Mouse (Mus musculus): ENCODE data around the gene Ccnl2. TPM values are rescaled to one million over a fixed set of nuclear protein-coding genes. Genes with fewer than 3 reads are reported as not detected.

Ccnl2 gene
- polyA plus RNA-seq, 1 experiment from 2014 or later = 155 TPM

DNA sequence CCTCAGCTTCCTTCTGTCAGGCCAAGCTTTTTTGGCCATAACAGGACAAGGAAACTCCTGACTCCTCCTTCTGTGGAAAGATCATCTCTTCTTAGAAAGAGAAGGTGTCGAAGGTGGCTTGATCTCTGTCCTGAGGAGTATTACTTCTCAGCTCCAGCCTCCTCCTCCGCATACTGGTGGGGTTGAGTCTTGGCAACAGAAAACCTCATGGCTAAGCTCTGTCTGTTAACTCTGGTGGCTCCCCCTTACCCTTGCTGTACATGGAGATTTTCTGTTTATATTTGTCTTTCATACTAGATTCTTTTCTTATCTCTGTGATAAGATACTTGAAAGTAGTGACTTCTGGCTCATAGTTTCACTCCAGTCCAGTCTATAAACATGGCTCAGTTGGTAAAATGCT is 18.6 kb upstream of the Ccnl2 start:
- no peak overlapping the region for H3K4me3 ChIP-seq
- H3K4me2 ChIP-seq = no peak overlapping the region
- ATAC-seq (ENCODE audit: low read depth) = no peak
- no peaks in the 10 kb centered on the region for H3K9me3 ChIP-seq
- no peaks in the 10 kb centered on the region for H3K27me3 ChIP-seq
- 83% methylated on average over 2 of the region's 2 CpGs for WGBS
- H3K36me3 ChIP-seq = no peaks in the 10 kb centered on the region
- H3K4me1 ChIP-seq (replicated peaks) = no peaks in the 10 kb centered on the region
- H3K9ac ChIP-seq = no peak overlapping the region
- H3K27ac ChIP-seq (replicated peaks) = no peak overlapping the region

DNA sequence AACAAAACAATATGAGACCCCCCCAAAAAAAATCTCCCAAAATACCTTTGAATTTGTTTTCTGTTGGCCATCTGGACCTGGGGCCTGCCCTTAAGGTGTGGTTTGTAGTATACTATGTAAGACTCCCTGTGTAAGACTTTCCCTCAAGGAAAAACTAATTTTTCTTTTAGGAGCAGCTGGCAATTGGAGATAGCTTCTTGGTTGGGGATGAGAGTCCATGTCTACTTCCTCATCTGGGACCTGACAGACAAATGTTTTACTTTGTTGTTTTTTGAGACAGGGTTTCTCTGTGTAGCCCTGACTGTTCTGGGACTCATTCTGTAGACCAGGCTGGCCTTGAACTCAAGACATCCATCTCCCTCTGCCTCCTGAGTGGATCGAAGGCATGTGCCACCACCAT is 10.2 kb upstream of the Ccnl2 start:
- H3K27ac ChIP-seq (replicated peaks) = no peak overlapping the region
- H3K4me2 ChIP-seq = no peak overlapping the region
- no peak overlapping the region for H3K4me3 ChIP-seq
- ATAC-seq (ENCODE audit: low read depth) = no peak
- no peaks in the 10 kb centered on the region for H3K27me3 ChIP-seq
- H3K9ac ChIP-seq = no peak overlapping the region
- no peaks in the 10 kb centered on the region for H3K9me3 ChIP-seq
- WGBS = 93% methylated on average over 1 of the region's 1 CpGs
- peaks cover 25% of the 10 kb centered on the region for H3K4me1 ChIP-seq (replicated peaks)
- H3K36me3 ChIP-seq = peaks cover 13% of the 10 kb centered on the region

DNA sequence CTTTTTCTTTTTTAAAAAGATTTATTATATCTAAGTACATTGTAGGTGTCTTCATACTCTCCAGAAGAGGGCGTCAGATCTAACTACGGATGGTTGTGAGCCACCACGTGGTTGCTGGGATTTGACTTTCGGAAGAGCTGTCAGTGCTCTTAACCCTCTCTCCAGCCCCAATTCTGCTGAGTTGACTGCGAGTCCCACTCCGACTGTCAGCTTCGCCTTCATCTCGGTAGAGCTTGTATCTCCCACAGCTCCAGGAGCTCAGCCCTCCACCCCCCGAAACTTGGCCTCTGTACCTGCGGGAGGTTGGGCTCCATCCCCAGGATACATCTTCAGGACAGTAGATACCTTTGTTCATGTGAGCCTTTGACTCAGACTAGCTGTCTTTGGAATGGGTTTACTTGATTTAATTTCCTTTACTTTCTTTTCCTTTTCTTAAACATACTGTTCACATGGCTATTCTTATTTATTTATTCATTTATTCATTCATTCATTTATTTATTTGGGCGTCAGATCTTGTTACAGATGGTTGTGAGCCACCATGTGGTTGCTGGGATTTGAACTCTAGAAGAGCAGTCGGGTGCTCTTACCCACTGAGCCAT is 9.4 kb upstream of the Ccnl2 start, which contains the start of gene Mrpl20:
Gene Mrpl20, plus strand, starts transcription at position 138 of the 599 bp plus-strand sequence.
- H3K36me3 ChIP-seq = peaks cover 18% of the 10 kb centered on the region
- peak within 1 kb of the TSS; percentile 70 for H3K27ac ChIP-seq (replicated peaks)
- H3K4me1 ChIP-seq (replicated peaks) = peaks cover 25% of the 10 kb centered on the region
- peak within 1 kb of the TSS; percentile 70 for H3K4me3 ChIP-seq
- peak within 1 kb of the TSS; percentile 80 for H3K4me2 ChIP-seq
- WGBS = 18% methylated on average over 12 of the region's 12 CpGs
- H3K9me3 ChIP-seq = no peaks in the 10 kb centered on the region
- H3K27me3 ChIP-seq = no peaks in the 10 kb centered on the region
- ATAC-seq (ENCODE audit: low read depth) = no peak; the same call in 1 of the 2 replicates
- H3K9ac ChIP-seq = peak within 1 kb of the TSS; percentile 81

DNA sequence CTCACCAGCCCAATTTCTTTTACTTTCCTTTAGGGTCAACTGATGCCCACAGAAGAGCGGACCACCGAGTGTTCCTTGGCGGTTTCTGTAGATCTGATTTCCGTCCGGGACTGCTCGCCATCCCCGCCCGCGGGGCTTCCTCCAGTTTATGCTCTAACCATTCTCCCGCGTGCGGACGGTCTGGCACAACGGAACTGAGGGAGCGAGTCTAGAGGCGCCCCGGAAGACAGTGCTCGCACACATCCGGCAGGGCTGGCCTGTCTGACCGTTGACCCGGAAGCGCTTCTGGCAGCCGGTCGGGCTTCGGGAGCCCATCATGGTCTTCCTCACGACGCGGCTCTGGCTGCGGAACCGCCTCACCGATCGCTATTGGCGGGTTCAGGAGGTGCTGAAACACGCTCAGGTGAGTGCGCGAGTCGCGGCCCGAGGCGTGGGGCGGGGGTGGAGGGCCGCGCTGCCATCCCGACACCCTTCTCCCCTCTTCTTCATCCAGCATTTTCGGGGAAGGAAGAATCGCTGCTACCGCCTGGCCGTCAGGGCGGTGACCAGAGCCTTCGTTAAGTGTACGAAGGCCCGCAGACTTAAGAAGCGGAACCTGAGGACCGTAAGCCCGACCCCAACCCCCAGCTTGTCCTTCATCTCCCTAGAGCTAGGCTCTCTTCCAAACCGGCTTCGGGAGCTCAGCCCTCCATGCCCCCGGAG is 8.8 kb upstream of the Ccnl2 start:
- peak overlapping the region; percentile 70 for H3K4me3 ChIP-seq
- under 1% methylated on average over 58 of the region's 58 CpGs for WGBS
- H3K27me3 ChIP-seq = no peaks in the 10 kb centered on the region
- peak overlapping the region; percentile 81 for H3K9ac ChIP-seq
- no peaks in the 10 kb centered on the region for H3K9me3 ChIP-seq
- ATAC-seq (ENCODE audit: low read depth) = peak; percentile 96
- peaks cover 25% of the 10 kb centered on the region for H3K4me1 ChIP-seq (replicated peaks)
- peak overlapping the region; percentile 70 for H3K27ac ChIP-seq (replicated peaks)
- H3K4me2 ChIP-seq = peak overlapping the region; percentile 80
- H3K36me3 ChIP-seq = peaks cover 25% of the 10 kb centered on the region

DNA sequence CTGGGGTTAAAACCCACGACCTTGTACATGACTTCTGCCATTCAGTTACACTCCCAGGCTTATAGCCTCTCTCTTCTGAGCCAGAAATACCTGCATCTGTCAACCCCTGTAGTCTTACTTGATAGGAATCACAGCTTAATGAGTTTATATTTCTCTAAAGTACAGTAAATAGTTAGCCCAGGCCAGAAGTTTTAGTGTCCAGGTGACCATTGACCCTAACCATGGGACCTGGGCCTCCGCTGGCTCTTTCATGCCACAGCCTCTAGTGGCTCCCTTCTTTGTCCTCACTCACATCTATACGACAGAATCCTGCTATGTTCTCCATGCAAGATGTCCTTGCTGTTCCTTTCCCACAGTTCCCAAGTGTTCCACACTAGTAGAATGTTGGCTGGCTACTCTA is 4.4 kb upstream of the Ccnl2 start:
- H3K27ac ChIP-seq (replicated peaks) = no peak overlapping the region
- H3K4me1 ChIP-seq (replicated peaks) = peaks cover 32% of the 10 kb centered on the region
- H3K9me3 ChIP-seq = no peaks in the 10 kb centered on the region
- no peak overlapping the region for H3K9ac ChIP-seq
- H3K36me3 ChIP-seq = peaks cover 50% of the 10 kb centered on the region
- no peak overlapping the region for H3K4me3 ChIP-seq
- H3K4me2 ChIP-seq = no peak overlapping the region
- no peaks in the 10 kb centered on the region for H3K27me3 ChIP-seq
- no peak for ATAC-seq (ENCODE audit: low read depth)
- WGBS = 90% methylated on average over 3 of the region's 3 CpGs

DNA sequence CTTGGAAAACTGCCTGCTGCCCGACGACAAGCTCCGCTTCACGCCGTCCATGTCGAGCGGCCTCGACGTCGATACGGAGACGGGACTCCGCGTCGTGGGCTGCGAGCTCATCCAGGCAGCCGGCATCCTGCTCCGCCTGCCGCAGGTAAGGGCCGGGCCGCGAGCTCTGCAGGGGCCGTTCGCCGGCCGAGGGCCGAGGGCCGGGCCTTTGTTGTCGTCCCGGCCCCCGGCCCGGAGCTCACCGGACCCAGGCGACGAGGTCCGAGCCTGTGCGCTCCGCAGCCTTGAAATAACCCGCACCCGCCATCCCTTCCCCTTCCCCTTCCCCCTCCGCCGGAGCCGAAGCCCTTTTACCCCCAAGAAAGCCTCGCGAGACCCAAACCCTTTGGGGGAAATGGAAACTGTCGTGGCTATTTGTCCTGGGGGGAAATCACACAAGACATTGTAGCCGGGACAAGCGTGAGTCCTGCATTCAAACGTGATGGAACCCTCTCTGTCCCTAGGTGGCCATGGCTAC is 434 bp downstream of the Ccnl2 start:
- Histone ChIP-seq H3K9ac (peak overlapping the region; percentile 99), H3K36me3 (peaks cover 68% of the 10 kb centered on the region), H3K27me3 (no peaks in the 10 kb centered on the region), H3K27ac (replicated peaks) (peak overlapping the region; percentile 92), H3K9me3 (no peaks in the 10 kb centered on the region), H3K4me2 (peak overlapping the region; percentile 95), H3K4me1 (replicated peaks) (peaks cover 29% of the 10 kb centered on the region), H3K4me3 (peak overlapping the region; percentile 100)
- under 1% methylated on average over 49 of the region's 49 CpGs for WGBS
- peak; percentile 55 for ATAC-seq (ENCODE audit: low read depth)

DNA sequence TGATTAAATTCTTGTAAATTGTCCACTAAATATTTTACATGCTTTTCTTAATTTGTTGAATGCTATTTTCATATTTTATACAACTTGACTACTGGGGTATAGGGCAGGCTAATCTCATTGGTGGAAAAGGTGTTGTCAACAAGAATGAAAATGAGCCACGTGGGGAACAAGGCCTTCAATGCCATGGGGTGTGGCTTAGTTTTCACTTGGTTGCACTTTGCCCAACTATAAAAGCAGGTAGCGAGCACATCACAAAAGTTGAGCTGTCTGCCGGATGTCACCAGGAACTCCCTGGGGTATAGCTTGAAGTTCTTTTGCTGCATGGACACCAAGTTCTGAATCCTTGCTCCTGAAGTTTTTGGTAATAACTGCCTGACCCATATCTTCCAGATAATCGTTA is 5.2 kb downstream of the Ccnl2 start:
- no peak overlapping the region for H3K4me2 ChIP-seq
- no peak for ATAC-seq (ENCODE audit: low read depth)
- no peak overlapping the region for H3K9ac ChIP-seq
- peaks cover 20% of the 10 kb centered on the region for H3K4me1 ChIP-seq (replicated peaks)
- 79% methylated on average over 4 of the region's 4 CpGs for WGBS
- no peak overlapping the region for H3K27ac ChIP-seq (replicated peaks)
- no peaks in the 10 kb centered on the region for H3K9me3 ChIP-seq
- no peak overlapping the region for H3K4me3 ChIP-seq
- H3K27me3 ChIP-seq = no peaks in the 10 kb centered on the region
- peaks cover 83% of the 10 kb centered on the region for H3K36me3 ChIP-seq

DNA sequence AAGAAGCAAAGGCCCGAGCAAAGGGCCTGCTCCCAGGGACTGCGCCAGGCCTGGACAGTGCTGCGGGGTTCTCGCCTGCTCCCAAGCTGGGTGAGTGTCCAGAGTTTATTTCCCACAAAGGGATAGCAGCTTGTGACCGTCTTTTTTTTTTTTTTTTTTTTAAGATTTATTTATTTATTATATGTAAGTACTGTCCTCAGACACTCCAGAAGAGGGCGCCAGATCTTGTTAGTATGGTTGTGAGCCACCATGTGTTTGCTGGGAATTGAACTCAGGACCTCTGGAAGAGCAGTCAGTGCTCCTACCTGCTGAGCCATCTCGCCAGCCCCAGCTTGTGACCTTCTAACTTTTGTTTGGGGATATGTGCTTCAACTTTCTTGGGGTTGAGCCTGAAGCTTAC is 8.7 kb downstream of the Ccnl2 start:
- no peak overlapping the region for H3K27ac ChIP-seq (replicated peaks)
- H3K4me2 ChIP-seq = no peak overlapping the region
- WGBS = 84% methylated on average over 7 of the region's 7 CpGs
- H3K36me3 ChIP-seq = peaks cover 95% of the 10 kb centered on the region
- H3K4me1 ChIP-seq (replicated peaks) = no peaks in the 10 kb centered on the region
- no peaks in the 10 kb centered on the region for H3K27me3 ChIP-seq
- H3K9me3 ChIP-seq = no peaks in the 10 kb centered on the region
- ATAC-seq (ENCODE audit: low read depth) = no peak
- no peak overlapping the region for H3K9ac ChIP-seq
- no peak overlapping the region for H3K4me3 ChIP-seq

DNA sequence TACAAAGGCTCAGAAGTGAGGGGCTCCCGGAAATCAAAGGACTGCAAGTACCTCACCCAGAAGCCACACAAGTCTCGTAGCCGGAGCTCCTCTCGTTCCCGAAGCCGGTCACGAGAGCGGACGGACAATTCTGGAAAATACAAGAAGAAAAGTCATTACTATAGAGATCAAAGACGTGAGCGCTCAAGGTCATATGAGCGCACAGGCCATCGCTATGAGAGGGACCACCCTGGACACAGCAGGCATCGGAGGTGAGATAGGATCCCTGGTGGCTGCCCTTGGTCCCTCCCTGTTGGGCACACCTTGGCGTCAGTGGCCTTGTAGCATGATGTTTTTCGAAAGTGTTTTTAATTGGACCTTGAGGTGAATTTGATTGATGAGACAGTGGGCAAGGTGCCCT is 11.2 kb downstream of the Ccnl2 start:
- no peaks in the 10 kb centered on the region for H3K4me1 ChIP-seq (replicated peaks)
- peaks cover 94% of the 10 kb centered on the region for H3K36me3 ChIP-seq
- no peak overlapping the region for H3K4me3 ChIP-seq
- no peak overlapping the region for H3K9ac ChIP-seq
- H3K27me3 ChIP-seq = no peaks in the 10 kb centered on the region
- no peak overlapping the region for H3K27ac ChIP-seq (replicated peaks)
- WGBS = 94% methylated on average over 16 of the region's 16 CpGs
- ATAC-seq (ENCODE audit: low read depth) = no peak
- H3K9me3 ChIP-seq = no peaks in the 10 kb centered on the region
- no peak overlapping the region for H3K4me2 ChIP-seq

DNA sequence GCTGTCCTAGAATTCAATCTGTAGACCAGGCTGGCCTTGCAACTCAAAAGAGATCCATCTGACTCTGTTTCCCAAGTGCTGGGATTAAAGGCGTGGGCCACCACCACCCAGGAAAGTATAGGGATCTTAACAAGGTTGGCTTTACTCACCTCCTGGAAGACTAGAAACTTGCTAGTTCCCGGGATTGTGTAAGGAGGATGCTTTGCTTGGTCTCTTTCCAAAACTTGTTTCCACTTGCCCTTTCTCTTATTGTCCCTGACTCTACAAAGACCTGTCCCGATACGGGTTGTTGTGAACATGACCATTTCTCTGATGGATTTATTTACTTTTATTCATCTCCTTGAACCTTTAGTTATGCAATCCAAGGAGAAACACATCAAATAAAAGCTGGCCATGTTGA is 17.6 kb downstream of the Ccnl2 start:
- no peaks in the 10 kb centered on the region for H3K9me3 ChIP-seq
- no peak overlapping the region for H3K27ac ChIP-seq (replicated peaks)
- H3K27me3 ChIP-seq = no peaks in the 10 kb centered on the region
- H3K4me1 ChIP-seq (replicated peaks) = peaks cover 33% of the 10 kb centered on the region
- H3K4me2 ChIP-seq = no peak overlapping the region
- ATAC-seq (ENCODE audit: low read depth) = no peak
- no peak overlapping the region for H3K4me3 ChIP-seq
- WGBS = 94% methylated on average over 4 of the region's 4 CpGs
- no peak overlapping the region for H3K9ac ChIP-seq
- H3K36me3 ChIP-seq = peaks cover 43% of the 10 kb centered on the region

DNA sequence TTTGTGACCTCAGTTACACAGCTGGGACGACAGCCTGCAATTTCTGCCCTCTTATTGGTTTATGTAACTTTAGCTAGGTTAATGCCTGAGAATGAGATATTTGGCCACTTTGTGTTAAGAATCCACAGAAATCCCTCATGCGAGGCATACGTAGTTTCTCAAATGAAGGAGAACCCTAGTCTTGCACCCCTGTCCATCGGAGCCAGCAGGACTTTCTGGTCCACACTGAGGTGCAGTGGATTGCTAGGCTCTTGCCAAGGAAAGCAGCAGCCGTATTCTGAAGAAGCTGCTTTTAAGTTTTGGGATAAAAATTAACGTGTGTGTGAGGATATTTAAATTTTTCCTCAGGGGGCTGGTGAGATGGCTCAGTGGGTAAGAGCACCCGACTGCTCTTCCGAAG is 18.3 kb downstream of the Ccnl2 start:
- Histone ChIP-seq H3K4me2 (peak overlapping the region; percentile 100), H3K36me3 (peaks cover 36% of the 10 kb centered on the region), H3K9ac (peak overlapping the region; percentile 41; the same call in 1 of the 2 replicates), H3K4me1 (replicated peaks) (peaks cover 33% of the 10 kb centered on the region), H3K27ac (replicated peaks) (peak overlapping the region; percentile 85), H3K27me3 (no peaks in the 10 kb centered on the region), H3K9me3 (no peaks in the 10 kb centered on the region), H3K4me3 (peak overlapping the region; percentile 94)
- 57% methylated on average over 8 of the region's 8 CpGs for WGBS
- no peak for ATAC-seq (ENCODE audit: low read depth)

DNA sequence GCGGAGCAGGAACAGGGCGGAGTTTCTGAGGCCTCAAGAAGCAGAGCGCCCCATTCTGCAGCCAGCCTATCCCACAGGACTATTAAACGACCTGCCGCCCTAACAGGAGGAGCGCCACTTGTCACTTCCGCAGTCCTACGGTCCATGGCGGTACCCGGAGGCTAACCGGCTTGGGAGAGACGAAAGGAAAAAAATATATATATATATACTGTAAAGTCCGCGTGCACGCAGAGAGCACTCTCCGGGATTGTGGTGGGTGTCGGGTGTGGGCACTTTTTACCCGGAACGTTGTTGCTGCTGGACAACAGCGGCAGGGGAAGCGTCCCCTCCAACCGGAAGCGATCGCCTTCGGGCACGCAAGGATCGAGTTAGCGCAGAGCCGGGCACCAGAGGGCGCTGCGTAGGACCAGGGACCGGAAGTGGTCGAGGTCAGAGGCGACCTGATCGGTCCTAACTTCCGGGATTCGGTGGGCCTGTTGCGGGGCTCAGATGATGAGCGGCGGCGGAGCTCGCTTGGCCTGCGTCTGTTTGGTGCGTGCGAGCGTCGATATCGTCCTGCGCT is 19.0 kb downstream of the Ccnl2 start, which contains the start of gene Aurkaip1:
Gene Aurkaip1, plus strand, starts transcription at position 68 of the 562 bp plus-strand sequence.
- Histone ChIP-seq H3K27ac (replicated peaks) (peak within 1 kb of the TSS; percentile 85), H3K9ac (peak within 1 kb of the TSS; percentile 92), H3K4me2 (peak within 1 kb of the TSS; percentile 100), H3K27me3 (no peaks in the 10 kb centered on the region), H3K4me1 (replicated peaks) (peaks cover 33% of the 10 kb centered on the region), H3K9me3 (no peaks in the 10 kb centered on the region), H3K4me3 (peak within 1 kb of the TSS; percentile 94), H3K36me3 (peaks cover 33% of the 10 kb centered on the region)
- peak; percentile 91 for ATAC-seq (ENCODE audit: low read depth)
- under 1% methylated on average over 49 of the region's 49 CpGs for WGBS
